Mouse (Mus musculus): Measurements from ENCODE around the gene Dnah17. TPM values are rescaled to one million over a fixed set of nuclear protein-coding genes. Genes with fewer than 3 reads are reported as not detected.

Dnah17 gene
- total and polyA plus RNA-seq, 2 experiments from 2014 or later, result 0.17 to 0.62 TPM

DNA sequence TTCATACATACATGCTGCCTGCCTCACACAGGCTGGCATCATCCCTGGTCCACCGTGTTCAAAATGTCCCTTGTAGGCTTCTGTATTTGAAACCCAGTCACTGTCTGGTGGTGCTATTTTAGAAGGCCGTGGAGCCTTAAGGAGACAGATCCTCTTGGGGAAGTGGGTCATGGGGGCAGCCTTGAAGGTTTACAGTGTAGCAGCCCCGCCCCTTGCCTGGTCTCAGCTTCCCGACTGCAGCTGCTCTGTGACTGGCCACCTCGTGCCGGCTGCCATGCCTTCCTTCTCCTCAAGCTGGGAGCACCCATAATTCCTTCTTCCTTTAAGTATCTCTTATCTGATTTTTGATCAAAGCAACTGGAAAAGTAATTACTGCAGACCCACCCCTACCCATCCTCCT lies 4.8 kb upstream of the Dnah17 start:
- no peak overlapping the region for H3K4me2 ChIP-seq (ENCODE audit: low read depth)
- H3K27me3 ChIP-seq (ENCODE audit: insufficient read depth, low read length), result no peaks in the 10 kb centered on the region
- no peak overlapping the region for H3K9ac ChIP-seq
- no peak for DNase-seq
- no peak overlapping the region for H3K27ac ChIP-seq (ENCODE audit: low read depth, low read length)
- H3K9me3 ChIP-seq (ENCODE audit: low read length), result no peaks in the 10 kb centered on the region
- TF ChIP-seq CTCF (IDR thresholded peaks at IDR 0.05; ENCODE audit: low read depth), result no peak
- 0 out of 2 replicates have a peak, but pooled peaks cover 3% of the 10 kb centered on the region for H3K4me1 ChIP-seq (ENCODE audit: insufficient read depth)
- H3K4me3 ChIP-seq (ENCODE audit: low read depth, low read length), result no peak overlapping the region
- no peaks in the 10 kb centered on the region for H3K36me3 ChIP-seq (ENCODE audit: insufficient read depth)
- no peak for ATAC-seq
- WGBS, result 89% methylated on average over 6 of the region's 6 CpGs

DNA sequence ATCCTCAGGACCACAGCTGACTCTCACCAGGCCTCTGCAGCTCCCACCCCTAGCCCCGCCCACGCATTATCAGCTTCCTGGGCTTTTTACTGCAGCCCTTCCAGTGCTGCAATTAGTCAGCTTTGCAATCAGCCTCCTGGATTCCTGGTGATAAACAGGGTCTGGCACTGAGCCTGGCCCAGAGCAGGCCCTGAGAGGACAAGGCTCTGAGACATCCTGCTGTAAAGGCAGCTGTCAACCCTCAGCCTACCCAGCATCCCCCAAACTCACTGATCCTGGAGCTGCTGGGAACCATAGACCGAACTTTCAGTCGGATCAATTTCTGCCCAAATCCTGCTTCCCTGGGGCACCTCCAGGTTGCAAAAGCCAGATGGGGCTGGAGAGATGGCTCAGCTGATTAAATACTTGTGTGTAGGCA lies 3.3 kb upstream of the Dnah17 start:
- Histone ChIP-seq H3K4me1 (ENCODE audit: insufficient read depth) (0 out of 2 replicates have a peak, but pooled peaks cover 3% of the 10 kb centered on the region), H3K4me2 (ENCODE audit: low read depth) (no peak overlapping the region), H3K36me3 (ENCODE audit: insufficient read depth) (no peaks in the 10 kb centered on the region), H3K27ac (ENCODE audit: low read depth, low read length) (peak overlapping the region; percentile 57; the same call in 1 of the 2 replicates), H3K9me3 (ENCODE audit: low read length) (no peaks in the 10 kb centered on the region), H3K9ac (no peak overlapping the region), H3K27me3 (ENCODE audit: insufficient read depth, low read length) (no peaks in the 10 kb centered on the region), H3K4me3 (ENCODE audit: low read depth, low read length) (no peak overlapping the region)
- ATAC-seq (peak; percentile 83; the same call in 1 of the 2 replicates), DNase-seq (peak; percentile 67)
- WGBS, result 38% methylated on average over 4 of the region's 4 CpGs
- no peak for TF ChIP-seq CTCF (IDR thresholded peaks at IDR 0.05; ENCODE audit: low read depth)

DNA sequence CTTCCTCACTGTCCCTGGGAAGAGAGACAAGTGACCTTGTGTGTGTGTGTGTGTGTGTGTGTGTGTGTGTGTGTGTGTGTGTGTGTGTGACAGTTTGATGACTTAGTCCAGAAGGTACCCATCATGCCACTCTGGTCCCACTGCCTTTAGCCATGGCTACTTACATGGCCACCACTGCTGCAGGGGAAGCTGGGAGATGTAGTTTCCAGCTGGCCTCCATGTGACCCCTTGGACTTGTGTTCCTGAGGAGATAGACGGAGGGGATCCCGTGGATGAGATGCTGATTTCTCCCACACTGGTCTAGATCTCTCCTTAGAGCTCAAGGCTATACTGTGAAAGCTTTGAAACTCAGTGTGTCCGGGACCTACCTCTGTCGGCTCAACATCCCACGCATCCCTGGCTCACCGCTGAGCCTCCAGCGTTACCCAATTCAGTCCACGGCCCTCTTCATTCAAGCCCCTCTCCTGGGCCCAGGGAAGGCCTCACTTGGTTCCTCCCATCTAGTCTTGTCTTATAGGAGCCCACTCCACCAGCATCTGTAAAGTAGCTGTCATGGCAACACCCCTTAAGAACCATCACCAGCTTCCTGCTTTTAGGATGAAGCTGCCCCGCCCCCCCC lies 2.8 kb upstream of the Dnah17 start:
- Histone ChIP-seq H3K4me3 (ENCODE audit: low read depth, low read length) (no peak overlapping the region), H3K4me1 (ENCODE audit: insufficient read depth) (0 out of 2 replicates have a peak, but pooled peaks cover 3% of the 10 kb centered on the region), H3K9me3 (ENCODE audit: low read length) (no peaks in the 10 kb centered on the region), H3K27me3 (ENCODE audit: insufficient read depth, low read length) (no peaks in the 10 kb centered on the region), H3K9ac (no peak overlapping the region), H3K4me2 (ENCODE audit: low read depth) (no peak overlapping the region), H3K36me3 (ENCODE audit: insufficient read depth) (no peaks in the 10 kb centered on the region), H3K27ac (ENCODE audit: low read depth, low read length) (peak overlapping the region; percentile 57; the same call in 1 of the 2 replicates)
- DNase-seq (no peak), ATAC-seq (peak; percentile 23)
- TF ChIP-seq CTCF (IDR thresholded peaks at IDR 0.05; ENCODE audit: low read depth), result no peak
- 48% methylated on average over 9 of the region's 9 CpGs for WGBS

DNA sequence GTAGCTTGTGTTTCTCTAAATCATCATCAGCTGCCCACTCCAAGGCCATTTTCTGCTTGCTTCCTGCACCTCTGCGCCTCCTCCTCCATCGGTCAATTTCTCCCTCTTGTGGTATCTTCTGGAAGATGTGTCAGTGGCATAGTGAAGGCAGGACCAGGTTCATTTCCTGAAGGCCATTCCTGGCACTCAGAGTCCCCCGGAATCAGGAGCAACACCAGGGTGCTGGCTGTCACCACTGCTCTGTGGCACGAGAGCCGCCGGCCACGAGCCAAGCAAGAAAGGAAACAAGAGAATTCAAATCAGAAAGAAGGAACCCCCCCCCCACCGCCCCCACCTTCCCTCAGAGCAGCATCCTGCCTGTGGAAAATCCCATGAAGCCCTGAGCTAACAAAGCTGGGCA lies 1.7 kb upstream of the Dnah17 start:
- 0 out of 2 replicates have a peak, but pooled peaks cover 3% of the 10 kb centered on the region for H3K4me1 ChIP-seq (ENCODE audit: insufficient read depth)
- 76% methylated on average over 8 of the region's 8 CpGs for whole genome bisulfite sequencing
- no peak overlapping the region for H3K27ac ChIP-seq (ENCODE audit: low read depth, low read length)
- no peak overlapping the region for H3K4me3 ChIP-seq (ENCODE audit: low read depth, low read length)
- no peak overlapping the region for H3K9ac ChIP-seq
- no peaks in the 10 kb centered on the region for H3K27me3 ChIP-seq (ENCODE audit: insufficient read depth, low read length)
- H3K9me3 ChIP-seq (ENCODE audit: low read length), result no peaks in the 10 kb centered on the region
- TF ChIP-seq CTCF (IDR thresholded peaks at IDR 0.05; ENCODE audit: low read depth), result no peak
- H3K36me3 ChIP-seq (ENCODE audit: insufficient read depth), result no peaks in the 10 kb centered on the region
- ATAC-seq (no peak), DNase-seq (no peak)
- no peak overlapping the region for H3K4me2 ChIP-seq (ENCODE audit: low read depth)

DNA sequence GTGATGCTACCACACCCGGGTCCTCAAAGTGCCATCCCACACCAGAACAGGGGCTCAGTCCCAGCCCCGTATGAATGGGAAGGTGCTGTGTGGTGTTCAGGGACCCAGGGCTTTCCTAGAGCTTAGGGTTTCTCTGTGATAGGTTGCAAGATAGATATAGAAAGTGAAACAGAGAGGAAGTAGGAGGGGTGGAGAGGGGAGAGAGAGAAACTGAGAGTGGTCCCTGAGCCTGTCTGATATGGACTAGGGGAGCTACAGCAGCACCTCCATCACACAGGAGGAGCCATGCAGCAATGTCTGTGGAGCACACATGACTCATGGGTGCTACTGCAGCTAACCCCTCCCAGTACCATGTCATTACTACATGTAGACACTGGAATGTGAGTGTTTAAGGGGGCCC lies 622 bp downstream of the Dnah17 start:
- Histone ChIP-seq H3K9me3 (ENCODE audit: low read length) (no peaks in the 10 kb centered on the region), H3K4me2 (ENCODE audit: low read depth) (no peak overlapping the region), H3K9ac (no peak overlapping the region), H3K4me3 (ENCODE audit: low read depth, low read length) (no peak overlapping the region), H3K36me3 (ENCODE audit: insufficient read depth) (no peaks in the 10 kb centered on the region), H3K4me1 (ENCODE audit: insufficient read depth) (0 out of 2 replicates have a peak, but pooled peaks cover 3% of the 10 kb centered on the region), H3K27ac (ENCODE audit: low read depth, low read length) (no peak overlapping the region), H3K27me3 (ENCODE audit: insufficient read depth, low read length) (no peaks in the 10 kb centered on the region)
- DNase-seq (no peak), ATAC-seq (no peak)
- 95% methylated on average over 2 of the region's 2 CpGs for WGBS
- no peak for TF ChIP-seq CTCF (IDR thresholded peaks at IDR 0.05; ENCODE audit: low read depth)

DNA sequence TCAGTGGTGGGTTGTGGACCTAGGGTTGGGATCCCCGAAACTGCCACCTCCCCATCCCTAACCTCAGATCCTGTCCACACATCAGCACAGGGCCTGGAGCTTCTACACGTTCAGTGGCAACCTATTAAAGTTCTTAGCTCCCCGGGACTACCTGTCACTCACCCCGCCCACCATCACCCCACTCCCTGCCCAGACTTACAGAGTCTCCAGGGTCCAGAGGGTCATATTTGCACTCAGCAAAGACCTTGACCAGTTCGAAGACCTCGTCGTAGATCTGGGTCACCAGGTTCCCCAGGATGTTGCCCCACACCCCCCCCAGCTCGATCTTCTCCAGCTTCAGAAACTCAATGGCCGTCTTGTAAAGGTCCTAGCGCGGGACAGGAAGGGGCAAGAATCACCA lies 8.8 kb downstream of the Dnah17 start:
- DNase-seq, result no peak
- no peaks in the 10 kb centered on the region for H3K27me3 ChIP-seq (ENCODE audit: insufficient read depth, low read length)
- no peaks in the 10 kb centered on the region for H3K4me1 ChIP-seq (ENCODE audit: insufficient read depth)
- WGBS, result 91% methylated on average over 11 of the region's 11 CpGs
- H3K36me3 ChIP-seq (ENCODE audit: insufficient read depth), result no peaks in the 10 kb centered on the region
- TF ChIP-seq CTCF (IDR thresholded peaks at IDR 0.05; ENCODE audit: low read depth), result no peak
- no peak overlapping the region for H3K4me3 ChIP-seq (ENCODE audit: low read depth, low read length)
- H3K9me3 ChIP-seq (ENCODE audit: low read length), result no peaks in the 10 kb centered on the region
- H3K4me2 ChIP-seq (ENCODE audit: low read depth), result no peak overlapping the region
- ATAC-seq, result no peak
- H3K9ac ChIP-seq, result no peak overlapping the region
- no peak overlapping the region for H3K27ac ChIP-seq (ENCODE audit: low read depth, low read length)

DNA sequence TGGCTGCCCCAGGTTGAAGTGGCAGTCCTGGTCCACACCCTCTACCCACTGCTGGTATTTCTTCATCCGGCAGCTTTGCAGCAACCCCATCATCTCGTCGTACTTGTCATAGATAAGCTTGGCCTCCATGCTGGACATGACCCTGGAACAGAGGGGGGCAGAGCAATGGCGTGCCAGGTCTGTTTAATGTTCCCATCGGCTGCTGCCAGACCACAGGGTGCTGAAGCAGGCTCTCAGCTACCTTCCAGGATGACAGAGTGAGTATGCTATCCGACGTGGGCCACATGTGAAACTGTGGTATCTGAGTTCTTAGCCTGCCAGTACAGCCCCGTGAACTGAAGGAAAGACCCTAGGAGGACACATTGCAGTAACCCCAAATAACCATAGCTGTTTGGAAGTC lies 11.7 kb downstream of the Dnah17 start:
- 88% methylated on average over 8 of the region's 8 CpGs for WGBS
- no peaks in the 10 kb centered on the region for H3K9me3 ChIP-seq (ENCODE audit: low read length)
- ATAC-seq, result no peak
- H3K36me3 ChIP-seq (ENCODE audit: insufficient read depth), result no peaks in the 10 kb centered on the region
- H3K4me3 ChIP-seq (ENCODE audit: low read depth, low read length), result no peak overlapping the region
- no peak overlapping the region for H3K9ac ChIP-seq
- H3K27ac ChIP-seq (ENCODE audit: low read depth, low read length), result no peak overlapping the region
- H3K27me3 ChIP-seq (ENCODE audit: insufficient read depth, low read length), result no peaks in the 10 kb centered on the region
- H3K4me2 ChIP-seq (ENCODE audit: low read depth), result no peak overlapping the region
- no peak for DNase-seq
- no peak for TF ChIP-seq CTCF (IDR thresholded peaks at IDR 0.05; ENCODE audit: low read depth)
- H3K4me1 ChIP-seq (ENCODE audit: insufficient read depth), result no peaks in the 10 kb centered on the region

All from forebrain, postnatal 0 days (tissue).